Mouse (Mus musculus) neutrophil, adult 5-6 weeks (primary cell): ENCODE measurements around the gene Rin2. TPM values are rescaled to one million over a fixed set of nuclear protein-coding genes. Genes with fewer than 3 reads are reported as not detected.

Experiments
- ATAC-seq: fragments of 151-379, 151-347 bp; 2 replicates; pipeline ENCODE4 v1.8.0; 2017; ENCODE audit warnings: mild to moderate bottlenecking, moderate TSS enrichment; ENCODE audit not compliant: insufficient number of reproducible peaks, poor library complexity, low FRiP score, severe bottlenecking; ENCODE audit errors: extremely low read depth
- total RNA-seq: library from RNA; stranded (forward); fragments of 200-1000 nt; gene quantifications from 2 replicates; pipeline ENCODE4 v1.2.3, GENCODE M21; 2017

The Rin2 gene
- total RNA-seq: 18.0 and 21.3 TPM in 2 replicates

DNA sequence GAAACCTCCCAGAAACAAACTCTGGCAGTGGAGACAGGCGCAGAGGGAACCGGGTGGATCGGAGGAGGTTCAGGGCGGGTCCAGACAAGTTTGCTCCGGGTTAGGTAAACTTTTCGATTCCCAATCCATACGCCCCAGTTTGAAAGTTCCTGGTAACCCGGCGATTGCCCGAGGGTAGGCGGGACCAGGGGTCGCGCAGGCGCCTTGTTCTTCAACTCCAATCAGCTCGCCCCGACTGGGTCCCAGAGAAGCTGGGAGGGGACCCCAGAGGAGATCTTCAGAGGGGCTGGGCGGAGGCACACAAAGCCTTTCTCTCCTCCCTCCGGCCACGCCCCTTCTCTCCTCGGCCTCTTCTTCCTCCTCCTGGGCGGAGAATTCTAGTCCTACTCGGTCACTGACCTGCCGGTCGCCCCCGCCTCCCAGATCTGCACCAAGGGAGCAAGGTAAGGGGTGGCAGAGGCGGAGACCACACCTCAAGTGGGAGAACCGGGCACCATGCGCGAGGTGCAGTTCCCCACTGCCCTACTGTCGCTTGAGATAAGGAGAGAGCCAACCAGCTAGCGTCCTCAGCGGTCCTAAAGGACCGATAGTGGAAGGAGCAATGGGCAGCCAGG, at the start of gene Rin2:
Gene Rin2, plus strand, starts transcription at position 74 of the 614 bp plus-strand sequence.
- ATAC-seq: no peak

GRCm38 (mm10) chr2:145631123-145631798, 43.8 kb upstream of the Rin2 start:
- ATAC-seq: no peak

- ATAC-seq: no peak
Observed at GRCm38 (mm10) chr2:145631799-145632174, 43.2 kb upstream of the Rin2 start.

DNA sequence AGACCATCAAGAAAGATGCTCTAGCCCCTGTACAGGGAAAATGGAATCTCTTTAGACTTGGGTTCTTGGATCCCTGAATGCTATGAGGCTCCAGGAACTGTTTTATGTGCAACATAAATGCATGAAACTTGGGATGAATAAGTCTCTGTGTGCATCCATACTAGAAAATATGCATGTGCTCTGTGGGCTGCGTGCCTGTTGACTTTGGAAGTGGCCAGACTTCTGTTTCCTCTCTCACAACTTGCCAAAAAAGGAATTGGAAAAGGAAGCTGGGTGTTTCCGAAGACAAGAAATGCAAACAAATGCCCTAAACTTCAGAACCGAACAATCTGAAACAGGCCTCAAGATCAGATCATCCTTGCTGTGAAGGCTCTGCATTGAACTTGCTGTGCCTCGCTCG, 41.2 kb upstream of the Rin2 start:
- no peak for ATAC-seq

DNA sequence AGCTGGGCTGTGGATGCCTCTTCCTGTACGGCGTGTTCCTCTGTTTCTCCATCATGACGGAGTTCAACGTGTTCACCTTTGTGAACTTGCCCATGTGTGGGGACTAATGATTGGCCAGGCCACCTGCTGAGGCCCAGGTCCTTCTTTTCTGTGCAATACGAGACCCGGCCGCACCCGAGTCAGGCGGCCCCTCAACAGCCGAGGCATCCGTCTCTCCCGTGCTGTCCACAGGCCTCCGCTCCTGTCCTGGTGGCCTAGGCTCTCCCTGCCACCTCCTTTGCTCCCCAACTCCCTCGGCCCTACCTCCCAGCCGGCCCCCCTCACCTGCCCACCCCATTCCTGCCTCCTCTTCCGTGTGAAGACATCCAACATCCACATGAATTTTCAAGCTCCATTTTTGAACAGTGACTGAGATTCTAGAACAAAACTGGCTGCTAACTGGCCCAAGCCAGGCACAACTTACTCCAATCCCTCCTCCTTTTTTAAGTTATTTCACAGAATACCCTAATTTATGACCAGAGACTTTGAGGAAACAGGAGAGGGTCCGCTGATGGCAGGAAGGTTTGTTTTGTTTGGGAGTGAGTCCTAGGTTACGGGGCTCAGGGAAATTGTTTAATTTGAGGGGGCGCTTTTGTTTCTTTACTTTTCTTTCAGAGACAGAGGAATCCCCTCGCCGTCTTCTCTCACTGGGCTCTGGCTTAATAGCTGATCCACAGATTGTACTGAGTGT, 34.6 kb upstream of the Rin2 start:
- no peak for ATAC-seq

DNA sequence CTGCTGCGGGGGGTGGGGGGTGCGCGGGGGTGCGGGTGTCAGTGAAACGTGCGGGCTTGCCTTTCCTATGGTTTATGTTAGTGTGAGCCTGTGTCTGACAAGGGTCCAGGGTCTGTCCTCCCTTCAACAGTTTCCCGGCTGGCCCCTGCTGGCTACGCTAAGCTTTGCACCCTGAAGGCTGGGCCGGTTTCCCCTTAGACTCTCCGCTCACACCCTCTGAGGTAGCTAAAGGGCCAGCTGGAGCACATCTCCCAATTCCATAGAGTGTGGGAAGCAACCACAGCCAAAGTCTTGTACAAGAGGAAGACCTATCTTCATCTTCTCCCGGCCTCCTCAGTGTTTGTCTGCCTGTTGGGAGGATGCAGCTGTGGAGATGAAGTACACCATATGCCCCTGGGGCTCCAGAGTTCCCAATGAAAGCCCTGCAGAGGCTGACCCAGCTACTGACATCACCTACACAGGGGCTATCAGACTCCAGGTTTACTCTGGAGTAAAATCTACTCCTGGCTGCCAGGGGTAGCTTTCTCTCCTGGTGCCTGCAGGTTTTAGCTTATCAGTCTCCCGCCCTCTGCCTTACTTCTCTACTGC, 19.5 kb upstream of the Rin2 start:
- no peak for ATAC-seq

DNA sequence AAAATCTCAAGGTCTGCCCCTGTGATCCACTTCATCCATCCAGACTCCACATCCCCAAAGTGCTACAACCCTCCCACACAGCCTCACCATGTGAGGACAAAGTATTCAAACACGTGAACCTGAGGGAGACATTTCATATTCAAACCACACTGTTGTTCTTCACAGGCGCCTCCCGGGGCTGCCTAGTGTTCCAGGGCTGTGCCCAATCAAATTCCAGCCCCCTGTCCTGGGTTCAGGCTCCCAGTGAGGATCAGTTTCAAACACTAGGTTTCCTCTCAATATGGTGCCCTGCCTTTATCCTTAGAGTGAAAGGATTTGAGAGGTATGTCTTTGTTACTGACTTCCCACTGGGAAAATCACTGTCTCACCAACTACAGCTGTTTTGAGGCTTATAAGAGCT, 18.9 kb upstream of the Rin2 start:
- no peak for ATAC-seq

DNA sequence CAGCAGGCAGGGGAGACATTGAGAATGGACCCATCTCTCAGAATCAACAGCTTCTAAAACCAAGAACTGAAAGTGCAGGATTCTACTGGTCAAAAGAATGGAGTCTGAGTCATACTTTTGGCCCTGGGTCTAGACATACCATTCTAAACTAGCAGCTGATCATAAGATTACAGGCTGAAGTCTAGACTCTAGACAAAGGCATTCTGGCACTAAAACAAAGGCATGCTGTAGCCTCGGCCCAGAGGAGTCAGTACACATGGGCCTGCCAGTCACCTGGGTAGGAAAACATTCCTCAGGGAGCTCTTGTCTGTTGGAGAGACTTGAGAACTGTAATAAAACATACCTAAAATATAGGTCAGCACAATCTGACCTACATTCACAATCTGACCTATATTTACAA, 18.3 kb upstream of the Rin2 start:
- ATAC-seq: no peak

GRCm38 (mm10) chr2:145661242-145661641, 13.8 kb upstream of the Rin2 start:
- ATAC-seq: no peak

DNA sequence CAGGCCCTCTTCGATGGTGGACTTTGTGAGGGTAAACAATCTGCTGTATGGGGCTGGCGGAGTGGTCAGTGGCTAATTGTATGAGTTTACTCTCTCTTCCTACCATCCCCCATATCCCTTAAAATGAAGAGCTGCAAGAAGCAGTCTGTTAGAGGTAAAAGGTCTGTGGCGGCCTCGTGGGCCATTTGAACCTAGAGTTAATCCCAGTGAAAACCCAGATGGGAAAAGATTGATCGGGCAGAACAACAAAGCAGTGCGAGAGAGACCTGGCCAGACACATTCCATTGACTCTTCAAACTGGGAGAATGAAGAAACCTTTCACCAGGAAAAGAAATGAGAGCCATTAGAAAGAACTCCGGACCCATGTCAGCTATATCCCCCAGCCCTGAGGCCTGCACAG, 11.1 kb upstream of the Rin2 start:
- no peak for ATAC-seq

DNA sequence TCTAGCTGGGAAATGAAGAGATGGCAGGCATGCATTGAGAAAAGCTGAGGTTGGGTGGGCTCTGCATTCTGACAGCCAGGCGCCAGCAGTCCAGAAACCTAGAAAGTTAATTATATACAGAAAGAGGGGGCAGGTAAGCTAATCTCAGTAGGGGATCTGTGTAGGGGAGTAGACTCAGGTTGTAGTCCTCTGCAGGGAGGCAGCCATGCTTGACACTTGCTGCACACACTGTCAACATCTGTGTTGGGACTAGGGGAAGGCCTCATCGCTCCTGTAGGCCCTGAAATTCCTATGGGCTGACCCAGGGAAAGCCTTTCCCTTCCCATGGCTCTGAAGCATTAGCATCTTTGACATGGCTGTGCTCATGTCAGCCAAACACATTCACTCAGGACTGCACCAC, 10.7 kb upstream of the Rin2 start:
- no peak for ATAC-seq

GRCm38 (mm10) chr2:145668135-145668534, 6.9 kb upstream of the Rin2 start:
- no peak for ATAC-seq

DNA sequence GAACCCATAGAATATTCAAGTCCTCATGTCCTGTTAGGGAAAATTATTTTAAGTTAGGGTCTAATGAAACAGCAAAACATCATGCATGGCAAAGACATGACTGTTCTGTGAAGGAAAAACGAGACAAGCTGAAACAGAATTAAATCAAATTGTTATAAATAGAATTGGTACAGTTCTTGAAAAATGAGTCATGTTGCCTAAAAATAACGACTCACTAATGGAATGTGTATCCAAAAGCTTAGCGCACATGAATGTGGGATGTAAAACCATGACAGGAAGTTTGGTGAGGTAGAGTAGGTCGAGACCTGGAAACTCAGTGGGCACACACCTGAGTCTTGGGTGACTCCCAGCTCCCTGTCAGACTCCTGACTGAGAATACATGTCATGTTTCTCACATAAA, 4.9 kb upstream of the Rin2 start:
- ATAC-seq: no peak

- ATAC-seq: no peak
Observed at GRCm38 (mm10) chr2:145674496-145675141, 396 bp upstream of the Rin2 start.

- 0 out of 2 replicates have a peak, but pooled peaks have one; percentile 15 for ATAC-seq
Observed at GRCm38 (mm10) chr2:145675756-145676543, 935 bp downstream of the Rin2 start.

DNA sequence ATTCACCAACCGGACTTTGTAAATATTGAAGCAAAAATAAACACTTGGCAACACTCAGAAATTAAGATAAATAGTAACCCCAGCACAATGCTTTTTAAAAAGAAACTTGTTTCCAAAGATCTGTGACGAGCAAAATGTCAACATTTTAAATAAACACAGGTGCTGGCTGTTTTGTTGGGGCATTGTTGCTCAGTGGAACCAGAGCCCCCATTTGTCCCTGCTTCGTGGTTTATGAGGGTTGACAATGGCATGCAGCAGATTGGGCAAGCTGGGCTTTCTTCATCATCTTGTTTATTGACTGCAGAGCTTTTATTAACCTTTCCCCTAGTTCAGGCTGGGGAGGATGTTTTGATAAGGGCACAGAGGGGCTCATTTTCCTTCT, 1.5 kb downstream of the Rin2 start:
- ATAC-seq: no peak

- no peak for ATAC-seq
Observed at GRCm38 (mm10) chr2:145676936-145677335, 1.9 kb downstream of the Rin2 start.

- no peak for ATAC-seq
Observed at GRCm38 (mm10) chr2:145680141-145680540, 5.1 kb downstream of the Rin2 start.

- no peak for ATAC-seq
Observed at GRCm38 (mm10) chr2:145680762-145681161, 5.7 kb downstream of the Rin2 start.
